Mouse (Mus musculus) limb, embryonic 13.5 days (tissue): ENCODE data around the gene Gm43951. TPM values are rescaled to one million over a fixed set of nuclear protein-coding genes. Genes with fewer than 3 reads are reported as not detected.

ENCODE experiments used
- ATAC-seq: fragments of 200-750 bp; cut with Nextera tagmentation; 2 replicates; pipeline ENCODE4 v1.8.0; 2017; ENCODE audit warnings: low read depth, moderate number of reproducible peaks, moderate TSS enrichment; ENCODE audit not compliant: low FRiP score
- H3K27ac ChIP-seq: fragments of 300-500 bp; sonication (generic); 2 replicates; pipeline ENCODE4 v1.5.1; 2015; ENCODE audit warnings: inconsistent platforms, mild to moderate bottlenecking, moderate library complexity
- H3K27me3 ChIP-seq: fragments of 300-500 bp; sonication (generic); 2 replicates; pipeline ENCODE4 v1.6.1; 2015; ENCODE audit warnings: mild to moderate bottlenecking, inconsistent platforms
- H3K36me3 ChIP-seq: fragments of 300-500 bp; sonication (generic); 2 replicates; pipeline ENCODE4 v1.6.1; 2015; ENCODE audit warnings: inconsistent platforms, mild to moderate bottlenecking, moderate library complexity
- H3K4me1 ChIP-seq: fragments of 300-500 bp; sonication (generic); 2 replicates; pipeline ENCODE4 v1.6.1; 2015; ENCODE audit warnings: inconsistent platforms
- H3K4me2 ChIP-seq: fragments of 300-500 bp; sonication (generic); replicated peaks from 2 replicates; pipeline ENCODE4 v1.6.1; 2015; ENCODE audit warnings: inconsistent platforms, mild to moderate bottlenecking, moderate library complexity
- H3K4me3 ChIP-seq: fragments of 300-500 bp; sonication (generic); 2 replicates; pipeline ENCODE4 v1.5.1; 2015; ENCODE audit warnings: moderate library complexity, mild to moderate bottlenecking, inconsistent platforms
- H3K9ac ChIP-seq: fragments of 300-500 bp; sonication (generic); 2 replicates; pipeline ENCODE4 v1.6.1; 2015; ENCODE audit warnings: mild to moderate bottlenecking, inconsistent platforms
- H3K9me3 ChIP-seq: fragments of 300-500 bp; sonication (generic); 2 replicates; pipeline ENCODE4 v1.6.1; 2016; ENCODE audit warnings: inconsistent platforms
- WGBS: fragments of 180-500 bp; shearing (Covaris S2); methylation state at CpG from one replicate; pipeline ENCODE4 v1.1.7; 2015; 5-methylcytosine and 5-hydroxymethylcytosine counted together
- polyA plus RNA-seq: library from polyadenylated mRNA; unstranded; fragments of >200 nt; fragmentation: Nextera tagmentation; extraction: Ambion mirVana; gene quantifications from 2 replicates; pipeline ENCODE4 v1.2.1, GENCODE M21; 2015

Gene Gm43951
- polyA plus RNA-seq, 1 experiment from 2014 or later = 0.84 TPM

- peaks cover 69% of the 10 kb centered on the region for H3K36me3 ChIP-seq
- ATAC-seq = no peak
- H3K4me2 ChIP-seq = no peak overlapping the region
- no peak overlapping the region for H3K9ac ChIP-seq
- 88% methylated on average over 11 of the region's 11 CpGs for WGBS
- H3K9me3 ChIP-seq = no peaks in the 10 kb centered on the region
- no peaks in the 10 kb centered on the region for H3K27me3 ChIP-seq
- peaks cover 6% of the 10 kb centered on the region; the same call in 1 of the 2 replicates for H3K4me1 ChIP-seq
- no peak overlapping the region for H3K27ac ChIP-seq
- no peak overlapping the region for H3K4me3 ChIP-seq
Measured at GRCm38 (mm10) chr11:72155186-72155980, 51.3 kb downstream of the Gm43951 start.

Other genes starting within 250 kb of the Gm43951 start
- 0.27 and 0.33 TPM in 2 replicates for gene Aipl1, start 169.3 kb downstream of the Gm43951 start, polyA plus RNA-seq
- 99.8 and 103 TPM in 2 replicates for gene Pimreg, start 164.8 kb downstream of the Gm43951 start, polyA plus RNA-seq
- 0.08 and 0.14 TPM in 2 replicates for gene Pitpnm3, start 71.1 kb downstream of the Gm43951 start, polyA plus RNA-seq
- gene 4933427D14Rik, start 619 bp upstream of the Gm43951 start, polyA plus RNA-seq = 18.1 and 18.3 TPM in 2 replicates
- 229 and 230 TPM in 2 replicates for gene Txndc17, start 707 bp upstream of the Gm43951 start, polyA plus RNA-seq
- 48.9 and 49.6 TPM in 2 replicates for gene Med31, start 8.8 kb upstream of the Gm43951 start, polyA plus RNA-seq
- 0.18 and 0.84 TPM in 2 replicates for gene Slc13a5, start 60.4 kb upstream of the Gm43951 start, polyA plus RNA-seq
- gene Xaf1, start 94.8 kb upstream of the Gm43951 start, polyA plus RNA-seq = 2.4 and 2.5 TPM in 2 replicates
- not detected in 2 replicates for gene Fbxo39, start 107.6 kb upstream of the Gm43951 start, polyA plus RNA-seq
- gene Tekt1, start 155.6 kb upstream of the Gm43951 start, polyA plus RNA-seq = 3.2 and 3.6 TPM in 2 replicates
- gene Smtnl2, start 204.9 kb upstream of the Gm43951 start, polyA plus RNA-seq = 38.3 and 41.5 TPM in 2 replicates
- 0.74 and 0.92 TPM in 2 replicates for gene Ggt6, start 228.7 kb upstream of the Gm43951 start, polyA plus RNA-seq
- 159 and 164 TPM in 2 replicates for gene Mybbp1a, start 234.5 kb upstream of the Gm43951 start, polyA plus RNA-seq